Mouse (Mus musculus) cerebellum, adult 8-10 months (tissue): Measurements from ENCODE around the gene Hps6.

Source experiments
- DNase-seq: peaks from one replicate; pipeline ENCODE4 v3.0.0; 2022

Gene Hps6

DNA sequence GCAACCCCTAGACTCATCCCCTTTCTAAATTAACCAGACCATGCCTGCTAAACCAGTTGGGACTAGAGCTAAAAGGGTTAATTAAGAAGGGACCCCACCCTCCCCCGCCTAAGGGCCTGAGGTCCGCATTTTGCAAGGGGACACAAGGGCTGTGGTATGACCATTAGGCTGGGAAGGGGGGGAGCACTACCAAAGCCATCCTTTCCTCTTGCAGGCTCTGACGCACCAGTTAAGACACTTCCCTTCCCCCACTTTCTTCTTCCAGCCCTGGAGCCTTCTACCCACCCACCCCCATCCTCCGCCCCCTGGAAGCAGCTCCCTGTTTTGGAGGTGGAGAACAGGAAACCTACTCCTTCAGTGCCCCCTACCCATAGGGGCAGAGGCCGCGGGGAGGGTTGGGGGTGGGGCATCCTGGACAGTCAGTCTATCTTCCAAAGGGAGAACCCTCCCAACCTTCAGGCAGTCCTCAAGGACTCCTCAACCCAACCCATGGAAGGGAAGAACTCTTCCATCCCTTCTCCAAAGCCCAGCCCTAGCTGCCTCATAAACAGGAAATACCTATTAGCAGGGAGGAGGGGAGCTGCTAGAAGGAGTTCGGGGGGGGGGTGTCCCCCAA, 42.5 kb downstream of the Hps6 start:
- no peak for DNase-seq

DNA sequence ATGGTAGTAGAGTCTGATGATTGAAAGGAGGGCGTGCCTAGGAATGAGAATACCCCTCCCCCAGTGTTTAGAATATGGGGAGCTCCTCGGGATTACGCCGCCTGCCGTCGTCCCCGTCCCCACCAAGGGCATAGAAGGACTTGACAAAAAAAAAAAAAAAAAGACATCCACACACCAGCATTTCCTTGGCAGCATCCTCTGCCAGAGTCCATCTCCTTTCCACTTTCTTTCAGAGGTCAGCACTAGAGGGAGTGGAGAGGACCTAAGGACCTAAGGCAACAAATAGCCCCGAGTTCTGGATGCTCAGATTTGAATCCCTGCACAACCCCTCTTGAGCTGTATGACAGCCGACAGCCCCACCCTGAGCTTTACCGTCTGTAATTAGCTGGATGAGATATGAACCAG, 43.3 kb downstream of the Hps6 start:
- no peak for DNase-seq

DNA sequence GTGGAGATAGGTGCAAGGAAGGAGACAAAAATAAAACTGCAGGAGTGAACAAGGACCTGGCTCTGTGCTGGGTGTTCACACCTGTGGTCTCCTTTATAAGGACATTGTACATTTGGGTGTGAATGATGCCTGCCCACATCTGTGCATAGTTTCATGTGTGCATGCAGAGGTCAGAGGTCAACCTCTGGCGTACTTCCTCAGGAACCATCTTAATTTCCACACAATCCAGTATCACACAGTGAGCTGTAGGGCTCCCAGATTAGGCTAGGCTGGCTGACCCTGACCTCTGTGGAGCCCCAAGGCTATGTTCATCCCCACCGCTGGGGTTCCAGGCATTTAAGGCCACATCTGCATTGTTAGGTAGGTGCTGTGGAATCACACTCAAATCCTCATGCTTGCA, 44.1 kb downstream of the Hps6 start:
- no peak for DNase-seq

DNA sequence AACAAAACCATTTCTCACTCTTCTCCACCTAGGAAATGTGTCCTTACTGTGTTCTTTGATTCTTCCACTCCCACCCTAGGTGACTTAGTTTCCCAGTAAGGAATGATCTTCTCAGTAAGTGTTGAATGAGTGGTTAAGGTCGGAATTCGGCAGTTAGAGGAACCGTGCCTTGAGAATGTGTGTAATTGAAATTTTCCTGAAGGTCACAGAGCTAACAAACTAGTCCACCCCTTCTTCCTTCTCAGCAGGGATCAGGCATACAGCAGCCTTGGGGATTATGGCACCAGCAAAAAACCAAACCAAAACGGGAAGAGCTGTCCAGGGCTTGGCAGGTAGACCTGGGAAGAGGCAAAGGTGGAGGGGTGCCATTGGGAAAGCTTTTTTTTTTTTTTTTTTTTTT, 45.8 kb downstream of the Hps6 start:
- DNase-seq, result no peak

DNA sequence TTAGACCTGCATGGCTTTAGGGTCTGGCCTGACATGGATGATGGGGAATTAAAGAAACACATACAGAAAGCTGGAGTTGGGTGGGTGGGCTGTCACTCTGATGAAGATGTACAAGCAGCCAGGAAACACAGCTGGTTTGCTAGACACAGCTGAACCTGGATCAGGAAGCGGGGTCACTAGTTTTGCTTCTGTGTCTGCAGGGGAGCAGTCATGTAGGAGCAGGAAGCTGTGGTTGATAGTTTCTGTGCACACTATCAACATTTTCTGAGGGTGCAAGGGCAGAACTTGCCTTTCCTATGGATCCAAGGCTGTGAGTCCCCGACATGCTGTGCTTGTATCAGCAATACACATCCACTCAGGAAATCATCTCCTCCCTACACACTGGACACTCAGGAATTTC, 47.2 kb downstream of the Hps6 start:
- DNase-seq, result no peak
